Mouse (Mus musculus): ENCODE results near the gene Rbpms2. TPM values are rescaled to one million over a fixed set of nuclear protein-coding genes. Genes with fewer than 3 reads are reported as not detected.
"Not testable (repeated sequence)": the region's sequence is repeated elsewhere in the genome, so short reads cannot be mapped to it uniquely, and the experiment has no call there.

Gene Rbpms2
- total RNA-seq, 2 experiments from 2014 or later, result 1.5 to 2.3 TPM

DNA sequence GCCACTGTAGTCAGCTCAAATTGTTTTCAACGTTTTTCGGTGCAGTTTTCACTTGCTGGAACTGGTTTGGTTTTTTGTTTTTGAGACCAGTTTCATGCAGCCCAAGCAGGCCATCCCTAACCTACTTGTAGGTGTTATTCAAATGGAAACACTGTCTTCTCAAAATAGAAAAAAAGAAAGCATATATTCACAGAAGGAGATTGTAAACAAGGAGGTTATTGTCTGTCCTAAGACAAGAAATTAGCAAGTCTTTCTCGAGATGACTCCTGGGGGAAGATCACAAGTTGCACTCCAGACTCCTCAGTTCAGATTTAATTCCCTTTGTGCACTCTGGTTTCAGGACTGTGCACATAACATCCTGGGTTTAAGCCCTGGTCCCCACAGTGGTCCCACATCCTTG, 10.1 kb upstream of the Rbpms2 start:
- DNase-seq (ENCODE audit: low spot score), result no peak

DNA sequence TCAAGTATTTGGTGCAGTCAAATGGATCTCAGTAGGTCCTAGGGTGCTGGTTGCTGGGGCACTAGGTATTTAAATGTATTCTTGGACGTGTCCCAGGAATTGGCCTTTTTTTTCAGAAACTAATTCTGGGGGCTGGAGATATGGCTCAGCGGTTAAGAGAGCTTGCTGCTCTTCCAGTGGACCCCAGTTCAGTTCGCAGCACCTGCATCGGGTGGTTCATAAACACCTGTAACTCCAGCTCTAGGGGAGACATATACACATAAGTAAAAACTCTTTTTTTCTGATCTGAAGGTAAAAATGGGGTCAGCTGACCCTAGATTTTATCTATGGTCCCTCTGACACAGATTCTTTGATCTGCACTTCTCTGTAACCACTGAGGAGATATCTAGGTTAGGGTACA, 8.3 kb upstream of the Rbpms2 start:
- no peak for DNase-seq (ENCODE audit: low spot score)

DNA sequence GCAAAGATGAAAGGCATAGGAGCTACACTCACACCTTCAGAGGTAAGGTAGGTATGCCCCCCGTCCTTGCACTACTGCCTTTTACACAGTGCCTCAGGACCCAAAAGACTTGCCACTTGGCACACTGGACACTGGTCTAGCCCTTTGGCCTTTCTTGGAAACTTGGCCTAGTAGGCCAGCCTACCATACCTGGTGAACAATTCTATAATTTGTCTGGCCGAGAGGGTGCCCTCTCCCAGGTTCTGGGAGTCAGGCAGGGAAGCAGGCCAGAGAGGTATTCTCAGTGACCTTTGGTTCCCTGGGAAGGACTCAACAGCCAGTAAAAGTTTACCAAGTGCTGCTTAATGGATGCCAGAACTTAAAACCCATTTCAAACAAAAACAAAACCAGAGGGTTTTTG, 7.8 kb upstream of the Rbpms2 start:
- DNase-seq (ENCODE audit: low spot score), result no peak

DNA sequence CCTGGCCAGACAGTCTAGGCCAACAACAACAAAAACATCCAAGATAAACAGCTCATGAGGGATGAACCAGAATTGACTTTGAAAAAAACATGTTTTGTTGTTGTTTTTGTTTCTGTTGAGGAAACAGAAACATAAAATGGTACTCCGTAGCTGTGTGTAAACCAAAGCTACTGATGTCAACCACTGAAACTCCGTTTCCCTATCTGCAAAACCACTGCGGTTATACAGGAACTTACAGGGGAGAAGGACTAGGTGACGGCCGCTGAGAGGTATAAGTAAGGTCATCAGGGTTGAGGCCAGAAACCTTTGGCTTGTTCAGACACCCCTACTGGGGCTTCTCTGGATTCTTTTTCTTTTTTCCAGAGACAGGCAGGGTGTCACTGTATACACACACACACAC, 6.6 kb upstream of the Rbpms2 start:
- no peak for DNase-seq (ENCODE audit: low spot score)

DNA sequence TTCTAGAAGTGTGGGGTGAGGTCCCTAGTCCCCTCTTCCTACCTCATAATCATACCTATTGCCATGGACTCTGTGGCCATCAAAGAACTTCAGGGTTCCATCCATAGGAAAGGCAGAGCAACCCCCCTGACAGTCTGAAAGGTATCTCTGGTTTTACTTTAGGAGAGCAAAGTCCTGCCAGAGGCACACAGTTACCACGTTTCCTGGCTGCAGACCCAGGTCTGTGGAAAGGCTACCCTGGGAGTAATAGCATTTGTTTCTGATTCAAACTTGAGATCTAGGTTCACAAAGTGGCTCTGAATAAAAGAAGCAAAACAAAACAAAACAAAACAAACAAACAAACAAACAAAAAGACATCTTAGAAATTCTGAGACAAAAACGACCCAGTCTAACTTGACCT, 5.2 kb upstream of the Rbpms2 start:
- no peak for DNase-seq (ENCODE audit: low spot score)

DNA sequence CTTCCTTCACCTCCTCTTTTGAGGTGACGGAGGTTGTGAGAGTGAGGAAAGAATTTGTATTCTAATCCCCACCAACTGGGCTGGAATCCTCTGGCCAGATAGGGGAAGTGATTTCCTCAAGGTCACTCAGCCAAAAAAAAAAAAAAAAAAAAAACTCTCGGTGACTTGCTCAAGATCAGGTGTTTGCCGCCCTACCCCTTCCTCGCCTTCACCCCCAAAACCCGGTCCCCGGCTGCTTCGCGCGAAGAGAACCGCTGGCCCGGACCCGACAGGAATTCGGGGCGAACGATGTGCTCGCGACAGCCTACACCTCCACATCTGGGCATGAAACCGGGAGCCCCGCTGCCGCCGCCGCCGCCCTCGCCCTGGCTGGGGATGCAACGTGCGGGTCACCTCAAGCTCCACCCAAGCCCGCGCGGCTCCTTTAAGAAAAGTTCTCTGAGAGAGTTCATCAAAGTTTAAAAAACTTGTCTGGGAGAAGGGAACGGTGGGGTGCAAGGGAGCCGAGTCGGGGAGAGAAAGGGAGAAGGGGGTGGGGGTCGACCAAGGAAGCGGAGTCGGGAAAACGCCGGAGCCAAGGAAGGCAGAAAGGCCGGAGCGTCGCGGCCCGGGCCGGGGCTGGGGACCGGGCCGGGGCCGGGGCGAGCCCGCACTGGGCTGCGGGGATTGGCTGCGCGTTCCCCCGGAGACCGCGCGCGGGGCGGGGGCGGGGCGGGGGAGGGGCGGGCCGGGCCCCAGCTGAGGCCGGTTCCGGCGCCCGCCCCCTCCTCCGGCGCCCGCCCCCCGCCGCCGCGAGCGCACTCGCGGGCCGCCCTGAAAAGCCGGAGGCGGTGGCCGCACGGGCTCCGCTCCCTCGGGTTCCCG, 551 bp downstream of the Rbpms2 start:
- DNase-seq (ENCODE audit: low spot score), result peak; percentile 23

DNA sequence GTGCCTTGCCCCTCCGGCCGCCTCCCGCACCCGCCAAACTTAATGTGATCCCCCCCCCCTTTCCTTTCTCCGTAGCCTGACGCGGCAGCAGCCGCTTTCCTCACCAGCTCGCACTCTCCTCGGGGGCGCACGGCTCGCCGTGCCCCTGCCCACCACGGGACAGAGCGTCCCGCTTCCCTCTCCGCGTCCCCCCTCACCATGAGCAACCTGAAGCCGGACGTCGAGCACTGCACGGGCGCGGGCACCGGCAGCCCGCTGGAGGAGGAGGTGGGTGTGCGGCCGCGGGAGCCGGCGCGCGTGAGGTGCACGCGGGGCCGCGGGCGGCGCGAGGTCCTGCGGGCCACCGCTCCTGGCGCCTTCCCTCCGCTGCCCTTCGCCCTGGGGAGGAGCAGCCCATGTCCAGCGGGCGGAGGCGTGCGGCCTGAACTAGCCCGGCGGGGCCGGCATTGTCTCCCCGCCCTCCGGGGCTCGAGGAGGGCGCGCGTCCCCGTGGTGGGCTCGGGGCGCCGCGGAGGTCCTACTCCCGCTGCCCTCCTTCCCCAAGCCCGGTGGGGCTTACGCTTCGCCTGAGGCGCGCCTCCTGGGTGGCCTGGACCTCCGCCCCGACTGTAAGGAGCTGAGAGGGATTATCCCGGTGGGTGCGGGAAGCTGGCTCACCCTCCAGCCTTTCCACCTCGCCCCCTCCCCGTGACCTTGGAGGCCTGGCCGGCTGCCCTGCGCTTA, 1.3 kb downstream of the Rbpms2 start:
- DNase-seq (ENCODE audit: low spot score), result no peak

DNA sequence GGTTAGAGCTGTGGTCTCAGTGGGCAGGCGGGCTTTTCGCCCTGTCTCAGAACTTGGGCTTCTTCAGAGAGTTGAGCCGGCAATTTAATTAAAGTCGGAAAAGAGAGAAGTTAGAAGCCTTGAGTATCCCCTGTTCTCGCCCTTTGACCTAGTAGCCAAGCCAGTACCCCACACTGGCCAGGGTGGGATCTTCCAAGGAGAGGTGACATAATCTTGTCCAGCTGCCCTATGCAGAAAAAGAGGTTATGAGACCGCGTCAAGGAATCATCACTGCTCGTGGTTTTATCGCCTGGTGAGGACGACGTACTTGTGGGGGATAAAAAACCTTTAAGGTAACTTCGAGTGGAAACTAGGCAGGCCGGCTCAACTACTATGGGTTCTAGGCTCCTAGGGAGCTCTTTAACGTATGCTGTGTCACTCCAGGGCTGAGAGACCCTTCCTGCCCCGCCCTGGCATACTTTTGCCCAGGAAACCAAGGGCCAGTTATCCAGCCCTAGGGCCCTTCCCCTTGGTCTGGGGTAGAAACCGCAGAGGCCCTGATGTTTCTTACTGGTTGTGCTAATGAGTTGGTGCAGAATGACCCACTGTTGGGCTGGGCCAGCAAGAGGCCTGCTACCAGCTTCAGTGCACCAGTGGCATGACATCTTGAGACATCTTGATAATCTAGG, 2.0 kb downstream of the Rbpms2 start:
- no peak for DNase-seq (ENCODE audit: low spot score)

DNA sequence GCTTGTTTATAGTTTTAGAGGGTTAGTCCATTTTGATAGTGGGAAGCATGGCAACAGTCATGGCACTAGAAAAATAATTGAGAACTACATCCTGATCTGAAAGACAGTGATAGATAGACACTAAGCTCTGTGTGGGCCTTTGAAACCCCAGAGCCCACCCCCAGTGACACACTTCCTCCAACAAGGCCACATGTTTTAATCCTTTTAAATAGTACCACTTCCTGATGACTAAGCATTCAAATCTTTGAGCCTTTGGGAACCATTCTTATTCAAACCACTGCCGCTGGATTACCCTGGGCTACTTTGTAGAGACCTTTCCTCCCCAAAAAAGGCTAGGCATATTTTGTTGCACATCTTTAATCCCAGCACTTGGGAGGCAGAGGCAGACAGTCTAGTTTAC, 6.3 kb downstream of the Rbpms2 start:
- no peak for DNase-seq (ENCODE audit: low spot score)

DNA sequence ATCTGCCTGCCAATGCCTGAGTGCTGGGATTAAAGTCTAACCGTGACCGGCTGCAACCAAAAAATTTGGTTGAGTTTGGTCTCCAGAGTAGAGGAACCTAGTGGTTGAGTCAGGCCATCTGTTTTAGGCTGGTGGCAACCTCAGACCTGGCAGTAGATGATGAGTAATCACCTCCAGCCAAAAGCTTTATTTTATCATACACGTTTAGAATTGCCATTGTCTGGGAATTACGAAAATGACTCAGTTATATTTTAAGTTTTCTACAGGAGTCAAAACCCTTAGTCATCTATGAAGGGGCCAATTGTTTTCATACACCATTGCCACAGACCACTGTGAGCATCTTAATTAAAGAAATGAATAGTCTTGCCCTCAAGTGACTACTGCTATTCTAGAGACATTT, 7.5 kb downstream of the Rbpms2 start:
- no peak for DNase-seq (ENCODE audit: low spot score)

DNA sequence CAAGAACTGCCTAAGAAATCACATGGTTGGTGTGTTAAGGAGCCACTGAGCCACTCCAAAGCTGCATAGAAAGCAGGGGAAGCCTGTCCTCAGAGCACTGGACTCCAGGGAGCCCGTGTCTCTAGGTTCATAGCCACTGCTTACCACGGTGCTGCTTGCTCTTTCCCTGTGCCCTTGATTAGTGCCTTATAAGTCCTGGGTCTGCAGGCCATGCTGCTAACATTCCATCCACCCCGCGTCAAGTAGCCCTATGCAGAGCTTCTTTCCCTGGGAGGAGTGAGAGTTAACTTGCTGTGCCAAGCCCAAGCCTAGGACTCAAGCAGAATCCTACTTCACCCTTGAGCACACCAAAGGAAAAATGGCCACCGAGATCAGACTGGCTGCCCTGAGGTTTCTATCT, 9.6 kb downstream of the Rbpms2 start:
- DNase-seq (ENCODE audit: low spot score), result no peak

DNA sequence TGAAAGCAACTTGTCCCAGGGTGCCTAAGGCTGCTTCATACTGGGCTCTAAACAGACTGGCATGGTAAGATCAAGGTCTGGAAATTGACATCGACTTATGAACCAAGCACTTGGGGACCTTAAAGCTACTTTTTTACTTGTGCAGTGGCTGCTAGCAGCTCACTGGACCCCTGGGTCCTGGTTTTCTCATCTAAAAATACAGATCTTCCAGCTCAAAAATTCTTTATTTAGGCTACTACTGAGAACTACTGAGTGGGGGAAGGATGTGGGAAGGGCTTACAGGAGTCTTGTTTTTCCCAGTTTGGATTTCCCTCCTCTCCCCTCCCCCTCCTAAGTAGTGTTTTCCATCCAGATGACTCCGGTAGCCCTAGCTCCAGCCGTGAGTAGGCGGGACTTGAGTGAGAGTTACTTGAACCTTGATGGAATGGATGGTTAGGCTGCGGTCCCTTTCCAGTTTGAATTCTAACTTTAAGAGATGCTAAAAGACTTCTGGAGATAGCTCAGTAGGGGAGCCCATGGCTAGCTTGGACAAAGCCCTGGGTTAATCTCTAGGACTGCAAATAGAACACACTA, 11.5 kb downstream of the Rbpms2 start:
- DNase-seq (ENCODE audit: low spot score), result no peak

DNA sequence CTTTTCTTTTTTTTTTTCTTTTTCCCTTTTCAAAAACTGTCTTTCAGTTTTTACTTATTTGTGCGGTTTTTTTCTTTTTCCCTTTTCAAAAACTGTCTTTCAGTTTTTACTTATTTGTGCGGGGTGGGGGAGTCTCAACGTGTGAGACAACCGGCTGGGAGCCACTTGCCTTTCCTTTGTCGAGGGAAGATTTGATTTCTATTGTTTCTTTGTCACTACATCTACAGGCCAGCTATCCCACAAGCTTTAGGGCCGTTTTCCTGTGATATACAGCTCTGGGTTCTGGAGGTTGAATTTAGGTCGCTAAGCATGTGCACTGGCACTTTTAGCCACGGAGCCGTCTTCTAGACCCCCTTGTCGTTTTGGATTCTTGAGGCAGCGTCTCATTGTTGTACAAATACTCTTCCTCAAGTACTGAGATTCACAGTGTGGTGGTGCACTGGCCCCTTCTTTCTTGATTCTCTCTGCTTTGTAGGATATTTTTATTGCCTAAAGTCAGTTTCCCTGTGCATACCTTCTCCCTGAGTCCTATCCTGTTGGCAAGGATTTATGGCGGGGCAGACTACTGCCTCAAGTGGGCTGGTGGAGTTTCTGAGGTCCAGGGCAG, 12.1 kb downstream of the Rbpms2 start:
- no peak for DNase-seq (ENCODE audit: low spot score)

DNA sequence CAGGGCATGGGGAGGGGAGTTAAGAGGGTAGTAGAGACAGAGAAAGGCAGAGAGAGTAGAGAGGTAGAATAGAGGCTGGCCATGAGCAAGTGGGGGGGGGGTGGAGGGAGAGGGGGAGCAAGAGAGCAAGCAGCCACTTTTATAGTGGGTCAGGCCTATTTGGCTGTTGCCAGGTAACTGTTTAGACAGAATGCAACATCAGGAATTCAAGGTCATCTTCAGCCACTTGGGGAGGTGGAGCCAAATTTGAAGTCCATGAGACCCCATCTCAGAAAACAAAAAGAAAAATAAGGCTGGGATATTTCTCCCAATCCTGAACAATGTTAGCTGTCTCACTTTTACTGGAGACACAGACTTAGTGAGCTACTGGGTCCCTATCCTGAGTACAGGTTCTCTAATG, 13.1 kb downstream of the Rbpms2 start:
- DNase-seq (ENCODE audit: low spot score), result no peak

DNA sequence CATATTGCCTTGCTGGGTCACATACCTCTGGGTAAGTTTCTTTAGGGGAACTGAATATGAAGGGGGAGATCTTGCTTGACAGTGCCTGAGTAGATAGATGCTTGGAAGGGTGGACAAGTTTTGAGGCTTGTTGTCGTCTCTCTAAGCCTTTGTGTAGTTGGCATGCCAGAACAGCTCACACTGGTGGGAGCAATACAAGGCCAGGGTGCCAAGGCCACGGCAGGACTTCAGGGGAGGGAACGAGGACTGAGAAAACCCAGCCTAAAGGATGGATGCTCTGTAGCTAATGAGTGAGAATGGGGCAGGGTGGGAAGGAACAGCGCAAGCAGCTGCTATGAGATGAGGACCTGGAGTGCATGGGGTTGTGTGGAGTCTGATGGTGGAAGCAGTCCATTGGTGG, 15.5 kb downstream of the Rbpms2 start:
- no peak for DNase-seq (ENCODE audit: low spot score)

DNA sequence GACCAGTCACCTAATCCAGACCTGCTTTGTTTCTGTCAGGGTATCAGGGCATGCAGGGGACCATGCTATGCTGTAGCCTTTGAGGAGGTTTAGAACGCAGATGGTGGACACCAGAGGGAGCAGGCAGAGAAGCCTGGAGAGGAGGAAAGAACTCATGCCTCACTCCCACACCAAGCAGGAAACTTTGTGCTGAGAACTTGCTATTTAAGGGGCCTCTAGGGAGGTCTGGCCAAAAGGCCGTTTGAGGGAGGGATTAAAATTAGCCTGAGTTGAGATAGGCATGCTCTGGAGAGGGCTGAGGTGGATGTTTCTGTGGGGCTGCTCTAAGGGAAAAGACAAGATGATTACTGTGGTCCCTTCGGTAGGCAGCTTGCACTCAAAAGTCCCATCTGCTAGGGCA, 16.5 kb downstream of the Rbpms2 start:
- peak; percentile 12 for DNase-seq (ENCODE audit: low spot score)

DNA sequence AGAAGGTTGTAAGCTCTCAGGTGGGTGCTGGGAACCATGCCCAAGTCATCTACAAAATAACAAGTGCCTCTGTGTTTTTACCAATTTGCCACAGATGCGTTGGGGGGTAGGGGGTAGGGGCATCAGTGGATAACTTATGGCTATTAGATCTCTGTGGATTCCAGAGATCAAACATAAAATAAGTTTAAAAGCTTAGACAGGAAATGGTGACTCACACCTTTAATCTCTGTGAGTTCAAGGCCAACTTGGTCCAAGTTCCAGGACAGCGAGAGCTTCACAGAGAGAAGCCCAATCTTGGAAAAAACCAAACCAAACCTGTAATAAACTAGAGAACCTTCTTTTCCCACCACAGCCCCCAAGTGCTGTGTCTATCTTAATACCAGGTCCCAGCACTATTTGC, 17.3 kb downstream of the Rbpms2 start:
- DNase-seq (ENCODE audit: low spot score), result no peak

DNA sequence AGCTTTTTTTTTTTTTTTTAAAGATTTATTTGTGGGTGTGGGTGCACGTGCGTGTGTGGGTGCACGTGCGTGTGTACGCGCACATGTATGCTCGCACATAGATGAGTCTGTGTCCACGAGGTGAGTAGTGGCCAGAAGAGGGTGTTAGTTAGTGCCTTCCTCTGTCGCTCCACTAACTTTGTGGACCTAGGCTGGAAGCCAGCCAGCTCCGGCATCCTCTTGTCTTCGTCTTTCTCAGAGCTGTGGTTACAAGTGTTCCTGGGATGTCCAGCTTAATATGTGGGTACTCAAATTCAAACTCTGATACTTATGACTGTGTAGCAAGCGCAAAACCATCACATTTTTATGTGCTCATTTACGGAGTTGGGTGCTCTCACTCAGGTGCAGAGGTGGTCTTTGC, 19.3 kb downstream of the Rbpms2 start:
- no peak for DNase-seq (ENCODE audit: low spot score)

DNA sequence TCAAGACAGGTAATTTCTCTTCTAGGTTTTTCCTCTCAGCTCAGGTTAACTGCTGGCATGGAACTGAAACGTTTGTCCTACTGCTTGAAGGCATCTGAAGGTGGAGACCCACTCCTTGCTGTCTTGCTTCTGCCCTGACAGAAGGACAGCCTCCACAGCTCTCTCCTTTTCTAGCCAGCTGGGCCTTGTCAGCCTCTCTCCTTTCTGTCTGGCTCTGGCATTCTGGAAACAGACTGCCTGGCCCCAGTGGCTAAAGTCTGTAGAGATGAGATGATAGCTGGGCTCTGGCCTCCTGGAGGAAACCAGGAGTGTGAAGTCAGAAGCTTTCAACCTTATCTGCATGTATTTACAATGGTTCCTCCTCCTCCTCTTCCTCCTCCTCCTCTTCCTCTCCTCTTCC, 20.5 kb downstream of the Rbpms2 start:
- no peak for DNase-seq (ENCODE audit: low spot score)

DNA sequence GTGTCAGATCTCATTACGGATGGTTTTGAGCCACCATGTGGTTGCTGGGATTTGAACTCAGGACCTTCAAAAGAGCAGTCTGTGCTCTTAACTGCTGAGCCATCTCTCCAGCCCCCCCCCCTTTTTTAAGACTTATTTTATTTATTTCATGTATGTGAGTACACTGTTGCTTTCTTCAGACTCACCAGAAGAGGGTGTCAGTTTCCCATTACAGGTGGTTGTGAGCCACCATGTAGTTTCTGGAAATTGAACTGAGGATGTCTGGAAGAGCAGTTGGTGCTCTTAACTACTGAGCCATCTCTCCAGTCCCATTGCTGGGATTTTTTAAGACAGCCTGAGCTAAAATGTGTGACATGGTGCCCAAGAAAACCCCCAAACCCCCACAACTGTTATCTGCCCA, 22.5 kb downstream of the Rbpms2 start:
- not testable (repeated sequence) for DNase-seq (ENCODE audit: low spot score)

DNA sequence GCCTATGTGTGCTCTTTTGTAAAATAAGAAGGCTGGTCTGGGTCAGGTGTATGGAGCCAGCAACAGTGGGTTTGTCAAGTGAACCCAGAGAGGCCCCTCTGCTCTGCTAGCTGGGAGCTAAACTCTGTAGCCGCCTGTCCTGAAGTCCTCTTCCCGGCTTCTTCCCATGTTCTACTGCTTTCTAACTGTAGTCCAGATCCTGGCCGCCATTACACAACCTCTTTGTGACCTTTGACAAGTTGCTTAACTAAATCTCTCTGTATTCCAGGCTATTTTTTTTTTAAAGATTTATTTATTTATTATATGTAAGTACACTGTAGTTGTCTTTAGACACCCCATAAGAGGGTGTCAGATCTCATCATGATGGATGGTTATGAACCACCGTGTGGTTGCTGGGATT, 24.3 kb downstream of the Rbpms2 start:
- DNase-seq (ENCODE audit: low spot score), result no peak

All from gastrocnemius, adult 18-20 months (tissue).